Mouse (Mus musculus) midbrain, embryonic 16.5 days (tissue): ENCODE measurements at regions not wholly inside any gene's neighbourhood (a gene's known extent, or its start where the extent isn't known, plus 50 kb on each side); places are given as distances from the start of the nearest gene placed in this dataset.

Experiments used
- ATAC-seq: fragments of 200-750 bp; cut with Nextera tagmentation; 2 replicates; pipeline ENCODE4 v1.8.0; 2017; ENCODE audit warnings: moderate TSS enrichment
- H3K27ac ChIP-seq: fragments of 300-500 bp; sonication (generic); 2 replicates; pipeline ENCODE4 v1.5.1; 2014; ENCODE audit warnings: mild to moderate bottlenecking, low read length, mixed read lengths
- H3K27me3 ChIP-seq: fragments of 300-500 bp; sonication (generic); 2 replicates; pipeline ENCODE4 v1.6.1; 2014; ENCODE audit warnings: low read depth, low read length, mixed read lengths; ENCODE audit not compliant: control insufficient read depth, insufficient read depth
- H3K36me3 ChIP-seq: fragments of 300-500 bp; sonication (generic); 2 replicates; pipeline ENCODE4 v1.6.1; 2014; ENCODE audit warnings: mild to moderate bottlenecking, low read length, moderate library complexity, mixed read lengths; ENCODE audit not compliant: control insufficient read depth, insufficient read depth
- H3K4me1 ChIP-seq: fragments of 300-500 bp; sonication (generic); 2 replicates; pipeline ENCODE4 v1.6.1; 2014; ENCODE audit warnings: mild to moderate bottlenecking, low read length, mixed read lengths; ENCODE audit not compliant: control insufficient read depth, insufficient read depth
- H3K4me2 ChIP-seq: fragments of 300-500 bp; sonication (generic); 2 replicates; pipeline ENCODE4 v1.6.1; 2014; ENCODE audit warnings: mild to moderate bottlenecking, low read length, mixed read lengths
- H3K4me3 ChIP-seq: fragments of 300-500 bp; sonication (generic); 2 replicates; pipeline ENCODE4 v1.5.1; 2014; ENCODE audit warnings: low read depth, mild to moderate bottlenecking, low read length, moderate library complexity, mixed read lengths
- H3K9ac ChIP-seq: fragments of 300-500 bp; sonication (generic); 2 replicates; pipeline ENCODE4 v1.6.1; 2014; ENCODE audit warnings: low read depth, low read length, mixed read lengths
- H3K9me3 ChIP-seq: fragments of 300-500 bp; sonication (generic); replicated peaks from 2 replicates; pipeline ENCODE4 v1.6.1; 2014; ENCODE audit warnings: mild to moderate bottlenecking, low read length, mixed read lengths; ENCODE audit not compliant: control insufficient read depth, poor library complexity, severe bottlenecking
- WGBS: fragments of 180-500 bp; shearing (Covaris S2); extraction: QIAGEN DNeasy Blood & Tissue Kit; methylation state at CpG from one replicate; pipeline ENCODE4 v1.1.7; 2014; 5-methylcytosine and 5-hydroxymethylcytosine counted together

DNA sequence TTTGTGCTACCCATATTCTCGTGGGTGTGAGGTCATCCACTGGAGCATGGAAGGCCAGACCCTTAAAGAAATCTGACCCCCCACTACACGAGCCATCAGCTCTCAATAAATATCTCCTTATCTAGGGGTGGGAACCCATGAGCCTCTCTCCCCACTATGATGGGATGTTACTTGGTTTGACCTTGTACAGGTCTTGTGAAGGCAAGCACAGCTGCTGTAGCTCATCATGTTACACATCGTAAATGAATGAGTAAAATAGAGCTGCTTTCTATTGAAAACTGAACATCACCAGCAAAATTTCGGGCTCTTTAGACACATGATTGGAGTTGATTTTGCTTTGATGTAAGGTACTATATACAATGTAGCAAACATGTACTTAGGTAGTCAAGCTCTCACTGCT, 414.8 kb upstream of the Frg1 start:
- H3K27me3 ChIP-seq, result no peaks in the 10 kb centered on the region
- H3K36me3 ChIP-seq, result no peaks in the 10 kb centered on the region
- no peak overlapping the region for H3K4me2 ChIP-seq
- no peak overlapping the region for H3K4me3 ChIP-seq
- H3K9ac ChIP-seq, result no peak overlapping the region
- H3K27ac ChIP-seq, result no peak overlapping the region
- H3K4me1 ChIP-seq, result peaks cover 5% of the 10 kb centered on the region
- H3K9me3 ChIP-seq, result no peaks in the 10 kb centered on the region
- no peak for ATAC-seq
- 84% methylated on average over 4 of the region's 4 CpGs for WGBS

DNA sequence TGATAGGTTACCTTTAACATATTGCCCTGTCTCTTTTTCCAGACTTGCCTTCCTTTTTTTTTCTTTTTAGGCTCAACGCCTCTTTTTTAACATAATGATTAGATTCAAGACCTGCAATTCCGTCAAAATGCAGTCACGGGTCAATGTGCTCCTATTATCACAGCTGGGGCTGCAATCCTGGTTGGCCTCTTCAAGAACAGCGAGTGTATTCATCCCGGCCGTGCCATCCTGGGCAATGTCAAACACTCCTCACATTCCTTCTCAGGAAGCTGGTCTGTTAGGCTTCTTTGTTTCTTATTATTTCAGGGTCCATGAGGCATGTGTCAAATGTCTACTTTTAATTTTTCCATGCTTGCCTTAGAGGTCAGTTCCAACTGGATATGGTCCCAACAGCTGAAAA, 413.5 kb upstream of the Frg1 start:
- H3K27me3 ChIP-seq, result no peaks in the 10 kb centered on the region
- no peak overlapping the region for H3K4me3 ChIP-seq
- peaks cover 5% of the 10 kb centered on the region for H3K4me1 ChIP-seq
- no peaks in the 10 kb centered on the region for H3K9me3 ChIP-seq
- no peaks in the 10 kb centered on the region for H3K36me3 ChIP-seq
- 43% methylated on average over 6 of the region's 6 CpGs for WGBS
- H3K4me2 ChIP-seq, result no peak overlapping the region
- ATAC-seq, result no peak
- no peak overlapping the region for H3K27ac ChIP-seq
- no peak overlapping the region for H3K9ac ChIP-seq

DNA sequence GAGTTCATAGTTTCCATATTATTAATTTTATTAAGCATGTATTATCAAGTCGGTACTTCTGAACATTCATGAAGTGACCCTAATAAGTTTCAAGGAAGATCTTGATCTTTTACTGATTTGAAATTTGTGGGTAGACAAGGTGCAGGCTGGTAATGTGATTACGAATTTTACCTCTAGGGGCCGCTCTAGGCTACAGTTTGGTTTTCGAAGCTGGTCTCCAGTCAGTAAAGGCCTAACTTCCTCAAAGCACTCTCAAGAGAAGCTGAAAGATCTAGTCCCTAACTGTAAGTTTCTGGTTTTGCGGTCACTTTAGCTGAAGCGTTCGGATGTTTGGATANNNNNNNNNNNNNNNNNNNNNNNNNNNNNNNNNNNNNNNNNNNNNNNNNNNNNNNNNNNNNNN, 408.1 kb upstream of the Frg1 start:
- Histone ChIP-seq H3K4me2 (no peak overlapping the region), H3K27ac (no peak overlapping the region), H3K36me3 (no peaks in the 10 kb centered on the region), H3K9me3 (no peaks in the 10 kb centered on the region), H3K4me3 (no peak overlapping the region), H3K27me3 (no peaks in the 10 kb centered on the region), H3K4me1 (peaks cover 5% of the 10 kb centered on the region), H3K9ac (no peak overlapping the region)
- no peak for ATAC-seq
- WGBS, result 25% methylated on average over 7 of the region's 7 CpGs

DNA sequence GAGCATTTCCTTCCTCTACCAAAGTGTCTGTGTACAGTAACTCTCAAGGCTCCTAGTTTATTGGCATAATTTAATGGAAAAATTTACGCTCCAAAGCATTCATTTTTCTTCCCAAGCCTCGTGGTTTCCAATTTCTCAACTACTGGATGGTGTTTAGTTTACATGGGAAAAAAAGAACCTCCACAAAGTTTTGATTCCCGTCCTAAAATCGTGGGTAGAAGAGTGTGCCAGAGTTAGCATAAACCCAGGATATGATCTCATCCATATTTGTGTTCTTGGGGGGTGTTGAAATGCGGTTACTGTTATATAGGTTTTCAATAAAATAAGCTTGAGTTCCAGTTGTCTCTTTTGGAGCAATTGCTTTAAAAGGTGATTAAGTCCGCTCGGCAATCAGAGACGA, 406.2 kb upstream of the Frg1 start:
- 84% methylated on average over 8 of the region's 8 CpGs for WGBS
- ATAC-seq, result no peak

DNA sequence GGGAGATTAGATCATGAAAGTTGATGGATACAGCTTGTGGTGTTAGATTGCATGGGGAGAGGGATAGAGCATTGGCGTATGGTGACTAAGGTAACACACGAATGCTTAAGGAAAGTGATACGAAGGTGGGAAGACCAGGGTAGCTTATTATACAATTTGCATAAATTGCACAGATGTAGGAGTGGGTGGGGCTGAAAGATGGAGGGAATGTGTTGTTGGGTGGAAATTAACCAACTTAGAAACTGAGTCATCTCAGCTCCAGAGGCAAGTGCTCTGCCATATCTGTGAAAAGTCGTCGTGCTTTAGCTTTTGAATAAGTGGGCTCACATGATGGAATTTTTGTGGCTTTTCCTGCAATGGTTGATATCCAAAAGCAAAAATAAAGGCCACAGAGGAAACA, 404.8 kb upstream of the Frg1 start:
- 93% methylated on average over 5 of the region's 5 CpGs for WGBS
- Histone ChIP-seq H3K9ac (no peak overlapping the region), H3K27me3 (no peaks in the 10 kb centered on the region), H3K36me3 (no peaks in the 10 kb centered on the region), H3K4me1 (no peaks in the 10 kb centered on the region), H3K27ac (no peak overlapping the region), H3K4me2 (no peak overlapping the region), H3K9me3 (no peaks in the 10 kb centered on the region), H3K4me3 (no peak overlapping the region)
- ATAC-seq, result no peak

More for the DNA sequence above, 406.2 kb upstream of the Frg1 start:
- no peak overlapping the region for H3K9ac ChIP-seq
- no peaks in the 10 kb centered on the region for H3K9me3 ChIP-seq
- peaks cover 3% of the 10 kb centered on the region; the same call in 1 of the 2 replicates for H3K4me1 ChIP-seq
- H3K4me3 ChIP-seq, result no peak overlapping the region
- H3K27ac ChIP-seq, result no peak overlapping the region
- no peak overlapping the region for H3K4me2 ChIP-seq
- no peaks in the 10 kb centered on the region for H3K36me3 ChIP-seq
- H3K27me3 ChIP-seq, result no peaks in the 10 kb centered on the region

DNA sequence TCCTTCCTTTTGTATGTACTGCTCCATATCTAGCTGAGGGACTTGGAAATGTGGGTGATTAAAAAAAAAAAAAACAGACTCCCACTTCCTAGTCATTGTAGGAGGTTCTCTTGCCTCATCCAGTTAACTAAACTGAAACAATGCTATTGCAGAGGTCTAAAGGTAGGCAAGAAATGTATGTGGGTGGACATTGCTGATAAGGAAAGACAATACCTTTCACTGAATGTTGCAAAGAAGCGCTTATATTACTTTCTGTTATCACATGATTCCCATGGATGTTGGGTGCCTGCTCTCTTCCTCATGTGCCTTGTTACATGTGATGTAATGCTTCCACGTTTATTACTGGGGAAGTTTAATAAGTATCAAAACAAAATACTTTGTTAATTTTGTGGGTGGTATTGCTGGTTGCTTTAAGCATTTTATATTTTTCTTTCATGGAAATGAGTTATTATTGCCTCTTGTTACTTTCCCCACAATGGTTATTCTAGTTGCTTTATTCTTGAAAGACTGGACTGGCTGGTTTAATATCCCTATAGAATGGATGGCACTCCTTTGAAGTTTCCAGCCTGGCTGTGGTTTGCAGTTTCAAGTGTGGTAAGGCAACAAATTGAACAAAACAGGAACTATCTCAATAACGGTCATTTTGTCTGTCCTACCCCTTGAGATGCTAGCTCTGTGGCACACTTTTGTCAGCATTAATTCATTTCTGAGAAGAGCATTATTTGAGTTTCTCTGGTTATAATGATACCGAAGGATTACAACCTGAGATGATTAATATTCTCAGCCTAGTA, 403.9 kb upstream of the Frg1 start:
- Histone ChIP-seq H3K4me3 (no peak overlapping the region), H3K27ac (no peak overlapping the region), H3K4me2 (no peak overlapping the region), H3K27me3 (no peaks in the 10 kb centered on the region), H3K9ac (no peak overlapping the region), H3K4me1 (no peaks in the 10 kb centered on the region), H3K36me3 (no peaks in the 10 kb centered on the region), H3K9me3 (no peaks in the 10 kb centered on the region)
- WGBS, result 77% methylated on average over 4 of the region's 4 CpGs
- no peak for ATAC-seq

DNA sequence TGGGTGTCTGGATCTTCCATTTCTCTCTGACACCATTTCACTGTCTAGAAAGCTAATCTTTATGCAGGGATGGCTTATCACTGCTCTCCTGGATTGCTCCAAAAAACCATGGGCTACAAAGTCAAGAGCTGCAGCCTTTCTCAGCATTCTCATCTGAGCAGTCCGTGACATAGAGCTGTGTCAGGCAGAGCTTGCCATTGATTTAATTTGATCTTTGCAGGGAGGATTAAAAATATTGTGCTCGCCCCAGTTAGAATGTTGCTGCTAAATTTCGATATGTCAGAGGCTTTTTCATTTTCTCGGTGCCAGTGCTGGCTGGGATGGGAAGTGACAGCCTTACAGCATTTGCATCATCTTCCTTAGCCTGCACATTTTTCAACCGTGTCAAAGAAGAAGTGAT, 401.7 kb upstream of the Frg1 start:
- Histone ChIP-seq H3K27ac (peak overlapping the region; percentile 40), H3K4me2 (no peak overlapping the region), H3K4me3 (no peak overlapping the region), H3K9ac (no peak overlapping the region), H3K36me3 (no peaks in the 10 kb centered on the region), H3K9me3 (no peaks in the 10 kb centered on the region), H3K27me3 (no peaks in the 10 kb centered on the region), H3K4me1 (no peaks in the 10 kb centered on the region)
- 37% methylated on average over 5 of the region's 5 CpGs for WGBS
- peak; percentile 85 for ATAC-seq

DNA sequence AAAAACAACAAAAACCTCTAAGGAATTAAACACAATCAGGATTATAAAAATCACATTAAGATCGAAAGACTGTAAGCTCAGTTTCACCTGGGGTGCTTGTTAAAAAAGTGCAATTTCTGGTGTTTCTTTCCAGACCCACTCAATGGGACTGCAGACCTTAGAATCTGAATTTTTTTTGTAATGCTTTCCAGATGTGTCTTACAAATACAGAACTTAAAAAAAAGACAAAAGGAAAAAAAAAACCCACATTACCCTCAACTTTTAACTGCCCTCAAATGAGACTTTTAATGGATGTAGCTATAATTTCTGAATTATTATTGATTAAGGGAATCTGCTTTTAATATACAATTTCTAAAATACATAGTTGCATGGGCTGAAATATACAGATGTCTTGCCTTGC, 401.2 kb upstream of the Frg1 start:
- H3K9me3 ChIP-seq, result no peaks in the 10 kb centered on the region
- H3K4me2 ChIP-seq, result no peak overlapping the region
- H3K27ac ChIP-seq, result peak overlapping the region; percentile 40; the same call in 1 of the 2 replicates
- no peaks in the 10 kb centered on the region for H3K27me3 ChIP-seq
- H3K4me1 ChIP-seq, result no peaks in the 10 kb centered on the region
- no peaks in the 10 kb centered on the region for H3K36me3 ChIP-seq
- WGBS, result 89% methylated on average over 1 of the region's 1 CpGs
- no peak overlapping the region for H3K4me3 ChIP-seq
- H3K9ac ChIP-seq, result no peak overlapping the region
- no peak for ATAC-seq

DNA sequence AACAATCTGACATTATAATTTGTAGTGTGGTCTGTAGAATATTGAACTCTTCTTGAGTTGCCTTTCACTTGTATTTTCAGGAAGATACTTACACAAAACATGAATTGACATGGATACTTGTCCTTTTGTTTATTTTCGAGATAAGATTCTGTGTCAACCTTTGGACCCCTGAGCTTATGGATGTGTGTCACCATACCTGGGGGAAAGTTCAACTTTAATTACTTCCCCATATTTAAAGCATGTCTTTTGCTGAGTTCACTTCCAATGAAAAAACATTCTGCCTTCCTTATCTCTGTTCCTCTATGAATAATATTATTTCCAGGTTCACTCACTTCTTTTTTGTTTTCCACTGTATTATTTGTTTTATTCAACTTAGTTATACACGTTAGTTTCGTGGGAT, 398.4 kb upstream of the Frg1 start:
- Histone ChIP-seq H3K36me3 (no peaks in the 10 kb centered on the region), H3K9me3 (no peaks in the 10 kb centered on the region), H3K4me3 (no peak overlapping the region), H3K9ac (no peak overlapping the region), H3K4me1 (no peaks in the 10 kb centered on the region), H3K27ac (no peak overlapping the region), H3K4me2 (no peak overlapping the region), H3K27me3 (no peaks in the 10 kb centered on the region)
- WGBS, result 94% methylated on average over 3 of the region's 3 CpGs
- ATAC-seq, result no peak
